Mouse (Mus musculus): Measurements from ENCODE around the gene Rtn1.

Gene Rtn1

DNA sequence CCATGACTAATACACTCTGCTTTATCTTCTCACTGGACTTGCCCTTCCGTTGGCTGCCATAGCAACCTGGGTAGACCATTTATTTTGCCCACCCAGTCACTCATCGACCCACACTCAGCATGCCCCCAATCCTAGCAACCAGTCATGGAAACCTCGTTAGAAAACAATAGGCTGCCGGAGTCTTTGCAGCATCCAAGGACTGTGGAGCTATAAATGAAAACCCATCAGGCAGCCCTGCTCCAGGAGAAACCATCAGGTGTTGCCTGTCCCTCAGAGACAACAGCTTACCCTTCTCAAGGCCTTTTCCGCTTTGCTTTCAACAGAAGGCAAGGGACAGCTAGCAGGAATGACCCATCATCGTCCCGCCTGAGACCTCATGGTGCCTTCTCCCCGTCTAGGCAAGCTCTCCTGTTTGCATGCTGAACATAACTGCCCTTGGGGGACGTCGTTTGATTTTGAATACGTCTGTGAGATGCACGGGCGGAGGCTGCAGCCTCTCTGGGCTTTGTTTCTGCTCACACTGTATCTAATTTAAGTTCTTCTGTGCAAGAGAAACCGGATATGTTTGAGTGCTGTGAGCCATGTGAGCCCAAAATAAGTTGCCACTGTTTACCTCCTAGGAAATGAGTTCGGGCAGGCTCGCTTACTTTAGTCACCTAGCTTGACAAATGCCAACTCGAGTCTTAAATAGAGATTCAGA is 34.8 kb downstream of the Rtn1 start:
- no peak for DNase-seq (ENCODE audit: low spot score)

- DNase-seq (ENCODE audit: low spot score), result no peak
Measured at GRCm38 (mm10) chr12:72370081-72370480, 38.8 kb downstream of the Rtn1 start.

DNA sequence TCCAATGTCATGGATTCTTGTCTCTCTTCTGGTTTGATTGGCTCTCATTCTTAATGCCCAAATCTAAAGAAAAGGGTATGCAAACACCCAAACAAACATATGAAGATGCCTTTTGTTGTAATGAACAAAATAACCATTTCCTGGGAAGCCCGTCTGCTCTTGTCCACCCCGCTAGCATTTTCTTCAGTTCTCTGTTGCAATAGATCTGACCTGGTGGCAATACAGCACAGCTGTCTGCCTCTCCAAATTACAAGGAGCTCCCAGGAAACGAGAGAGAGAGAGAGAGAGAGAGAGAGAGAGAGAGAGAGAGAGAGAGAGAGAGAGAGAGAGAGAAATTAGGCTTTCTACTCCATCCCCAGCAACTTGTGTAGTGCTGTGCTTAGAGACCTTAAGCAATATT is 42.1 kb downstream of the Rtn1 start:
- no peak for DNase-seq (ENCODE audit: low spot score)

DNA sequence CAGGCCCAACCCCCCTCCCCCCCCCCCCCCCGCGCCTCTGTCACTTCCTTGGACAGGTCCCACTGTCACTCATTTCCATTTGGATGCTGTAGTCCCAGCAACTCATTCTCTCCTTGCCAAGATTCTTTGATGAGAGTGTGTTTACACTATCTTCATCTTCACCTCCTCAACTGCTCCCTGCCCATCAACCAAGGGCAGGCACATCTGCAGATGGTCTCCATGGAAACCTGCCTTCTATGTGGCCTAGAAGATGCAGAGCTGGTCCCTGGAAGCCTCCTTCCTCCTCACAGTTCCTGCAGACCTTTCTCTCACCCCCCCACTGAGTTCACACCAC is 42.8 kb downstream of the Rtn1 start:
- DNase-seq (ENCODE audit: low spot score), result no peak

DNA sequence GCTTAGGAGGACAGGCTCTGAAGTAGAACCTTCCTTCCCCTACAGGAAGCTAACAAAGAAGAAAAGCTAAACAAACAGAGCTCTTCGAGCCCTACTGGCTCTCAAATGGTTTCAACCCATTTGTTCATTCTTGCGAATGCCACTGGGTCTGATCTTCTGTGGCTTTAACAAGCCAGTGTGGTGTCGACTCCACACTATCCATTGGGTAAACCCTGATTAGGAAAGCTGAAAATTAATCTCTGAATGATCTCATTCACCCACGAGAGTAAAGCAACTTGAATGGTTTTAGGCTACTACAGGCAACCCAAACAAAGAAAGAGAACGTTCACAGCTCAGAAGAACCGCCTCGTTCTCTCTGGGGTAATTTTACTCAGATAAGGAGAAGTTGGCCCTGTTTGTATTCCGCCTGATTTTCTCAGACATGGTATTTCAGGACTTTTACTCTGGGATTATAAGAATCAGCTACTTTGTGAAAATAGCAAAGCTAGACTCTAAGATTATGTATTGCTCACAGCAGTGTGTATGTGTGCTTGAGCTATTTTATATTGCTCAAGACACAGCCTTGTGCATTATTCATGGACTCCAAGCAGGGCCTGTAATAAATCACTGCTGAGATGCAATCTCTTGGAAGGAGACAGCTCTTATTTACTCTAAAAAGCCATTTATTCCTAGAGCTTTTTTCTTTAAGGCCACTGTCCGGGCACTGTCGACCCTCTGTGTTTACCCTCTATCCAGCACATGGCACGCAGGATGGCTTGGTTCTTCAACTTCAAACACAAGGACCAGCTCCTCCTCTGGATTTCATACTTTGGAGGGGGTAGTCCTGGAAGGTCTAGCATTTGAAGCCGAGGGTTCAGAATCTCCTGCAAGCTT is 43.4 kb downstream of the Rtn1 start:
- DNase-seq (ENCODE audit: low spot score), result no peak

GRCm38 (mm10) chr12:72364543-72364942 is 44.3 kb downstream of the Rtn1 start:
- no peak for DNase-seq (ENCODE audit: low spot score)

- no peak for DNase-seq (ENCODE audit: low spot score)
Measured at GRCm38 (mm10) chr12:72361701-72362354, 47.0 kb downstream of the Rtn1 start.

- no peak for DNase-seq (ENCODE audit: low spot score)
Measured at GRCm38 (mm10) chr12:72360926-72361615, 47.8 kb downstream of the Rtn1 start.

GRCm38 (mm10) chr12:72359903-72360302 is 49.0 kb downstream of the Rtn1 start:
- no peak for DNase-seq (ENCODE audit: low spot score)

- DNase-seq (ENCODE audit: low spot score), result no peak
Measured at GRCm38 (mm10) chr12:72357667-72358420, 51.0 kb downstream of the Rtn1 start.

GRCm38 (mm10) chr12:72354241-72354640 is 54.6 kb downstream of the Rtn1 start:
- DNase-seq (ENCODE audit: low spot score), result no peak

DNA sequence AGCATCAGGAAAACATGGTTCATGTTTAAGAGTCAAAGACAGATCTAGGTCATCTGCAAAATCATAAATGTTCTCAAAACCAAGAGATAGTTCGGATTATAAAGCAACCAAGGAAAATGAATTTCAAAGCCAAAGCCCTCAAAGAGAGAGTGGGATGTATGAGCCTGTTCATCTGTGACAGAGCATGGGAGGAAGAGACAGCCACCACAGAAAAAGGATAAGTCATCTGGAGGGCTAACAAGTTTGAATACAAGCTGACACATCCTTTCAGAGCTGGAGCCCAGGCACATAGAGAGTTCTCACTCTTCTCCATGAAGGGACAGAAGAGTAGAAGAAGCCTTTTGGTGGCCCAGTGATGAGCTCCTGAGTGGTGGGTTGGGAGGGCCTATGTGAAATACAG is 55.3 kb downstream of the Rtn1 start:
- DNase-seq (ENCODE audit: low spot score), result no peak

GRCm38 (mm10) chr12:72348508-72348907 is 60.3 kb downstream of the Rtn1 start:
- DNase-seq (ENCODE audit: low spot score), result no peak

GRCm38 (mm10) chr12:72347184-72347583 is 61.7 kb downstream of the Rtn1 start:
- DNase-seq (ENCODE audit: low spot score), result no peak

GRCm38 (mm10) chr12:72343639-72344038 is 65.2 kb downstream of the Rtn1 start:
- no peak for DNase-seq (ENCODE audit: low spot score)

DNA sequence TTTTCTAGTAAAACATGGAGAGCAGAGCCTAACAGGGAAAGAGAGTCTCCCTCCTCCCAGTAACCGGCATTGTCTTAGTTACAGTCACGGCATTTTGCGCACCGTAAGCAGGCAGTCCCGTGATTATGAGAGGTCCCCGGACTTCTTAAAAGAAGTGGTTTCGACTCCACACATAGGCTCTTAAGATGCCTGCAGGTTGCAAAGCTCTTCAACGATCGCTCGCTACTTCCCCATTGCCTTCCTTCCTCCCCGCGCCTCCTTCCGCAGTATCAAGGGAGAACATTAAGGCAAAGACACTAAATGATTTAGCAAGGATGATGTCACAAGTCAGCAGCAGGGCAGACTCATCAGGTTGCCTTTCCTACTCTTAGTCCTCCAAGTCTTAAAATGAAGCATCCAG is 72.8 kb downstream of the Rtn1 start:
- no peak for DNase-seq (ENCODE audit: low spot score)

- DNase-seq (ENCODE audit: low spot score), result no peak
Measured at GRCm38 (mm10) chr12:72332488-72333013, 76.3 kb downstream of the Rtn1 start.

GRCm38 (mm10) chr12:72331912-72332487 is 76.9 kb downstream of the Rtn1 start:
- no peak for DNase-seq (ENCODE audit: low spot score)

GRCm38 (mm10) chr12:72326087-72326486 is 82.8 kb downstream of the Rtn1 start:
- DNase-seq (ENCODE audit: low spot score), result no peak

GRCm38 (mm10) chr12:72325025-72325424 is 83.8 kb downstream of the Rtn1 start:
- DNase-seq (ENCODE audit: low spot score), result no peak
